Mouse (Mus musculus): ENCODE data around the gene Irx5.

Irx5 gene

GRCm38 (mm10) chr8:92360083-92360861, 2.8 kb downstream of the Irx5 start:
- DNase-seq (ENCODE audit: low spot score in 2 of 2), result no peak

GRCm38 (mm10) chr8:92361546-92362351, 4.3 kb downstream of the Irx5 start:
- no peak for DNase-seq (ENCODE audit: low spot score in 2 of 2)

- no peak for DNase-seq (ENCODE audit: low spot score in 2 of 2)
Observed at GRCm38 (mm10) chr8:92362396-92363115, 5.1 kb downstream of the Irx5 start.

- DNase-seq (ENCODE audit: low spot score in 2 of 2), result no peak
Observed at GRCm38 (mm10) chr8:92363217-92364147, 6.1 kb downstream of the Irx5 start.

GRCm38 (mm10) chr8:92364148-92364775, 6.8 kb downstream of the Irx5 start:
- DNase-seq (ENCODE audit: low spot score in 2 of 2), result peak in 1 of 2 experiments; percentile 66

GRCm38 (mm10) chr8:92364776-92365240, 7.4 kb downstream of the Irx5 start:
- DNase-seq (ENCODE audit: low spot score in 2 of 2), result no peak

GRCm38 (mm10) chr8:92365241-92365943, 8.0 kb downstream of the Irx5 start:
- DNase-seq (ENCODE audit: low spot score in 2 of 2), result no peak

GRCm38 (mm10) chr8:92365944-92366735, 8.7 kb downstream of the Irx5 start:
- DNase-seq (ENCODE audit: low spot score in 2 of 2), result no peak

GRCm38 (mm10) chr8:92366736-92367267, 9.4 kb downstream of the Irx5 start:
- DNase-seq (ENCODE audit: low spot score in 2 of 2), result peak in 1 of 2 experiments; percentile 64

GRCm38 (mm10) chr8:92379524-92379923, 22.1 kb downstream of the Irx5 start:
- DNase-seq (ENCODE audit: low spot score in 2 of 2), result no peak

GRCm38 (mm10) chr8:92380571-92380970, 23.1 kb downstream of the Irx5 start:
- DNase-seq (ENCODE audit: low spot score in 2 of 2), result no peak

GRCm38 (mm10) chr8:92387893-92388292, 30.5 kb downstream of the Irx5 start:
- no peak for DNase-seq (ENCODE audit: low spot score in 2 of 2)

GRCm38 (mm10) chr8:92404218-92404617, 46.8 kb downstream of the Irx5 start:
- no peak for DNase-seq (ENCODE audit: low spot score in 2 of 2)

- DNase-seq (ENCODE audit: low spot score in 2 of 2), result no peak
Observed at GRCm38 (mm10) chr8:92408092-92408491, 50.7 kb downstream of the Irx5 start.

GRCm38 (mm10) chr8:92413583-92413982, 56.2 kb downstream of the Irx5 start:
- DNase-seq (ENCODE audit: low spot score in 2 of 2), result no peak

GRCm38 (mm10) chr8:92420666-92421065, 63.2 kb downstream of the Irx5 start:
- no peak for DNase-seq (ENCODE audit: low spot score in 2 of 2)
